Mouse (Mus musculus) embryonic fibroblast, embryonic 13.5 days (primary cell): Measurements from ENCODE around the gene 3110082J24Rik. TPM values are rescaled to one million over a fixed set of nuclear protein-coding genes. Genes with fewer than 3 reads are reported as not detected.
"Not testable (repeated sequence)": the region's sequence is repeated elsewhere in the genome, so short reads cannot be mapped to it uniquely, and the experiment has no call there.

Source experiments
- H3K27ac ChIP-seq: 2 replicates; pipeline ENCODE4 v1.5.1; 2012; ENCODE audit warnings: low read length, control low read depth, inconsistent platforms; ENCODE audit not compliant: insufficient read depth
- H3K4me1 ChIP-seq: 2 replicates; pipeline ENCODE4 v1.6.1; 2011; ENCODE audit warnings: low read length; ENCODE audit not compliant: control insufficient read depth, insufficient read depth
- H3K4me3 ChIP-seq: 2 replicates; pipeline ENCODE4 v1.5.1; 2011; ENCODE audit warnings: mild to moderate bottlenecking, control low read depth, low read length; ENCODE audit not compliant: insufficient read depth
- CTCF ChIP-seq: IDR thresholded peaks from 2 replicates; pipeline ENCODE4 v1.5.1; 2011; ENCODE audit warnings: mild to moderate bottlenecking, control low read depth, low read length, moderate library complexity, borderline replicate concordance; ENCODE audit not compliant: insufficient read depth
- POLR2A ChIP-seq: IDR thresholded peaks from 2 replicates; pipeline ENCODE4 v1.6.1; 2011; ENCODE audit warnings: low read depth, mild to moderate bottlenecking, control low read depth, low read length, moderate library complexity
- polyA plus RNA-seq: library from polyadenylated mRNA; stranded (reverse); fragments of >200 nt; gene quantifications from 2 replicates; pipeline ENCODE4 v1.2.4, GENCODE M21; 2011; ENCODE audit warnings: low read depth; ENCODE audit not compliant: missing spikeins, insufficient read length

3110082J24Rik gene
- polyA plus RNA-seq, 1 experiment: not detected

DNA sequence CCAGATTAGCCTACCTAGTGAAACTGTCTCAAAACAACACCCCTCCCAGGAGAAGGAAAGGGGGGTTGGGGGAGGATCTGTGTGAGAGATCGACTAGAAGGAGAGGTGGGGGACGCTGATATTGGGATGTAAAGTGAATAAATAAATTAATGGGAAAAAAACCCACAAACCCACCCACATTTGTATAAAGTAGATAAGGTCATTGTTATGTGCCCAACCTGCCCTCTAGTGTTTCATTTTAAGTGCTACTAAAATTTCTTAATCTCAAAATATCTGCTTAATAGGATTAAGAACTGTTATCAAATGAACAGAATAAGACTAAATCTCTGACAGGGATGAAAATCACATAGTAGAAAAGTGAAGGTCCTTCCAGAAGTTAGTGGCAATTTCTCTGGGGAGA, 11.5 kb downstream of the 3110082J24Rik start:
- Histone ChIP-seq H3K4me3 (no peak overlapping the region), H3K4me1 (no peaks in the 10 kb centered on the region), H3K27ac (no peak overlapping the region)
- no peak for TF ChIP-seq POLR2A
- TF ChIP-seq CTCF: no peak

DNA sequence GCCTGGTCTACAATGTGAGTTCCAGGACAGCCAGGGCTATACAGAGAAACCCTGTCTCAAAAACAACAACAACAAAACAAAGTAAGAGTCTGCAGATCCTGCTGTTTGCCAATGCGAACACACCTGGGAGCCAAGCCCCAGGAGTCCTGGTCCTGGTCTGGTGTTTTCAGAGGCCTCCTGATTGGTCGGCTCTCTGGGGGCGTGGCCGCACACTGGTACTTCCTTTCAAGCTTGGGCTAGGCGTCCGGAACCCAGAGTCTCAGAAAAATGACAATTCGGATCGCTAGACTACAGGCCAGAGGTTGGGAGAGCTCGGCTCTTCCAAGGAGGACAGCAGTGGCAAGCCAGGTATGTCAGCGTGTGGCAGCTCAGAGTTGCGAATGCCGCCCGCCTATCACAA, 13.2 kb downstream of the 3110082J24Rik start:
- no peak for TF ChIP-seq POLR2A
- TF ChIP-seq CTCF: no peak
- Histone ChIP-seq H3K27ac (no peak overlapping the region), H3K4me1 (no peaks in the 10 kb centered on the region), H3K4me3 (no peak overlapping the region)

DNA sequence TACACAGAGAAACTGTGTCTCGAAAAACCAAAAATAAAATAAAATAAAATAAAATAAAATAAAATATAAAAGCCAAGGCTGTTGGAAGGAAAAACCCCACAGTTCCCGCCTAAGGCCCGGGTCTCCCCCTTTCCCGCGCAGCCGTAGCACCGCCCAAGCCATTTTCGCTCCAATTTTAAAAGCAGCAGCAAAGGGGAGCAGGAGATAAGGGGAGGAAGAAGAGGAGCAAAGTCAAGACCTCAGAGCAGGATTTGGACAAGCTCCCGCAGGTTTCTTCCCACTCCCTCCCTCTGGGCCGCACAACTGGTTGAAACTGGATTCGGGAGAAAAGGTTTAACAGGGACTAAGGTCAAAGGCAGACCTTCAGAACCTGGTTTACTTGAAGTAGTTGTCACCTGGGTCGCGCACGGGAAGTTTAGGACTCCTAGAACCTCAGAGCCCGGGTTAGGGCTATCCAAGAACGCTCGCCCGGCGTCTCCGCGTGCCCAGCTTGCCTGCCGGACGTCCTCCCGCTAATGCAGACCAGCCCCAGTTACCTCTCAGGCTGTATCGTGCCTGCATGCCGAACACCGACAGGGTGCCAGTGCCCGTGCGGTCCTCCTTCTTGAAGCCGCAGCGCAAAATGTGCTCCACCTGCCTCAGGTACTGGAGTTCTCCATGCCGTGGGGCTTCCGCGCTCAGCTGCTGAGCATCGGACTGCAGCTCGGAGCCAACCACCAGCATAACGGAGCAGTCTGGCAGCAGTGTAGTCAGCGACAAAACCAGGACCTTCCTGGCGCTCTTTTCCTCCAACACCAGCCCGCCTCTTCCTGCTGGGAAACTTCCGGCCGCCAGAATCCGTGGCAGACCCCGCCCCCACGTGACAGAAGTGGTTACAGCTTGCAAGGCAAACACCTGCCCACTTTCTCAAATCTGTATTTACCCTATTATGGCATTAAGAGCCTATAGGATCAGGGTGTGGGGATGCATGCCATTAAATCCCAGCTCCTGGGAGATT, 32.8 kb downstream of the 3110082J24Rik start, which contains the start of gene Tyms:
Gene Tyms (minus strand): TSS at position 793 of the 997 bp plus-strand sequence.
- Histone ChIP-seq H3K27ac (peak within 1 kb of the TSS; percentile 42), H3K4me3 (peak within 1 kb of the TSS; percentile 98), H3K4me1 (no peaks in the 10 kb centered on the region)
- TF ChIP-seq CTCF: no peak
- peak; percentile 95 for TF ChIP-seq POLR2A

DNA sequence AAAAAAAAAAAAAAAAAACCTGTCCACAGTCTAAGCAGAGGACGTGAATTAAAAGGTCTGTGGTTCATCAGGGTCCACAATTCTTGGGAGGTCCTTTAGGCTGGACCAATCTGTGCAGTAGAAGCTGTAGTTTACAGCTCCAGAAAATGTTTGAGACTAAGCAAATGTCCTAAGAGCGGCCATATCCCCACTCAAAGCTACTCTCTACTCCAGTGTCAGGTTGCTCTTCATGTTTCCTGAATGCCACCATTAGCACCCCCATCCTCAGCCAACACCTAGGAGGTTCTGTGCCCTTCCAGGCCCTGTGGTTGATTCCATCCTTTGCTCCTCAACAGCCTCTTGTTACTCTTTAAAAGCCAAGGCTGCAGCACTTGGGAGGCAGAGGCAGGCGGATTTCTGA, 33.5 kb downstream of the 3110082J24Rik start:
- Histone ChIP-seq H3K4me3 (peak overlapping the region; percentile 98), H3K4me1 (no peaks in the 10 kb centered on the region), H3K27ac (no peak overlapping the region)
- TF ChIP-seq POLR2A (no peak), CTCF (no peak)

DNA sequence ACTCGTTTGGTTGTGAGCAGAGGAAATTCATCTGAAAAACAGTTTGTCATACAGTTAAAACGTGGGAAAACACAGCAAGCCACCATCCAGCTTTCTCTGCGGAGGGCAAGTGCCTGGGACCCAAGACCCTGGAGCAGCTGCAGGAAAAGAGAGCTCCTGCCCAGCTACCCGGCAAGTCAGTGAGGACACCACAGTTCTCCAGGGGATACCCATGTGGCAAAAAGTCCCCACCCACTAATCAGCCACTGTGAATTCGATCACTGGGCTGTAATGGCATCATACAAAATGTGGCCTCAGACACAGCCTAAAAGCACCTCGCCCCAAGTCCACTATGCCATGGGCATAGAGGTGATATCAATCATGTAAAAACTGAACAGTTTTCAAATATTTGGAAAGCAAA, 34.2 kb downstream of the 3110082J24Rik start:
- Histone ChIP-seq H3K27ac (no peak overlapping the region), H3K4me3 (peak overlapping the region; percentile 98; the same call in 1 of the 2 replicates), H3K4me1 (no peaks in the 10 kb centered on the region)
- TF ChIP-seq POLR2A (no peak), CTCF (no peak)

DNA sequence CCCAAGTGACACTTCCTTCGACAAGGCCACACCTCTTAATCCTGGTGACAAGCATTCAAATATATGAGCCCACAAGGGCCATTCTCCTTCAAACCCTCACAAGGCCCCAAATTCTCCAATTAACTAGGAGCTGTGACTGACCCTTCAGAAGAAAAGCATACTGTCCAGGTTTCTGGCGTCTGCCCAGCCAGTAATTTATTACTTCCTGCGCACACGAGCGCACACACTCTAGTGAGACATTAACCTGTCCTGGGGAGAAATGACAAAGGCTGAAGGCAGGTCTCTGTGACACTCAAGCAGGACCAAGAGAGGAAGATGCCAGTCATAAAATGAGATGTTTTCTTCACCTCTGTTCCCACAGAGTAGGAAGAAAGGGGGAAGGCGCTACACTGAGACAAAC, 38.2 kb downstream of the 3110082J24Rik start:
- TF ChIP-seq POLR2A (no peak), CTCF (no peak)
- H3K4me3 ChIP-seq: no peak overlapping the region
- H3K4me1 ChIP-seq: no peaks in the 10 kb centered on the region
- no peak overlapping the region for H3K27ac ChIP-seq

DNA sequence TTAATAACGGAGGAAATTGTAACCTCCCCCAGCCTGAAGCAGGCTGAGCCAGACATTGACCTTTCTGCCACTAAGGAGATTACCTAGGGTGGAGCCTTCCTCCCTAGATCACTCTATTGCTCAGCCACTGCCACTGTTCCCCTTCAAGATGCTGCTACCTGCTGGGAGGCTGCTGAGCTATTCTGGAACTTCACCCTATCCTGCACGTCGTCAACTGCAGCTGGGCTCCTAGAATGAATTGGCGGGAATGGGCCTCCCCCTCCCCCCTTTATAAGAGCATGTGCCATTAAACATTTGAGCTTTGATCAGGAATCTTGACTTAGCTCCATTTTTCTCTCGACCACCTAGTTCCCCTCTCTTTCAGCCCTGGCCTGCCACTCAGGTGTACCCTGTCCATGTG, 46.3 kb downstream of the 3110082J24Rik start:
- H3K4me1 ChIP-seq, H3K27ac ChIP-seq, H3K4me3 ChIP-seq: not testable (repeated sequence)

DNA sequence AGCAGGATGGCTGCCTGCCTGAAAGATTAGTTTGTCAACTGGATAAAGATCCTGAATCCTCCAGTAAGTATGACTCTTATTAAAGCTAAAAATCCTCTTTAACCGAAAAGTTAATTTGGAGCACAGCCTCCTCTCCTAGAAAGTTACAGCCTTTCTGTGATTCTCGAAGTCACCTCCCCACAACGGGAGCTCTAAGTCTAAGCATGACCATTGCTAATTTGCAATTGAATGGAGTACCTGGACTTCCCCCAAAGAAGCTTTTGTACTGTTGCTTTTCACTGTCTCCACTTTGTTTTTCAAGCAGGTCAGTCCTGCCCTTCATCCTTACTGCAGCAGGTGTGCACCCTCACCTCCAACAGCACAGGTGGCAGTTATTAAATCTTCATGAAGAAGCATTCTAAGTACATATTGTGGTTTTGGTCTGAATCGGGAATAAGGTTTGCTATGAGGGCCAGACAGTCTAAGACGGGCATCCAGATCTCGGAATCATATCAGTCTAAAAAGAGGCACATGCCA, 47.6 kb downstream of the 3110082J24Rik start:
- TF ChIP-seq POLR2A (no peak), CTCF (no peak)
- Histone ChIP-seq H3K4me3 (no peak overlapping the region), H3K4me1 (no peaks in the 10 kb centered on the region), H3K27ac (no peak overlapping the region)

Other genes with a start within 250 kb of the 3110082J24Rik start
- gene Il6, start 93.0 kb downstream of the 3110082J24Rik start, polyA plus RNA-seq: 2.7 and 6.9 TPM in 2 replicates
- 61.5 and 74.1 TPM in 2 replicates for gene Tyms, start 32.5 kb downstream of the 3110082J24Rik start, polyA plus RNA-seq
- 1.9 and 2.6 TPM in 2 replicates for gene Garem2, start 925 bp downstream of the 3110082J24Rik start, polyA plus RNA-seq
- gene Hadha, start 49.1 kb upstream of the 3110082J24Rik start, polyA plus RNA-seq: 111 and 114 TPM in 2 replicates
- gene Hadhb, start 49.2 kb upstream of the 3110082J24Rik start, polyA plus RNA-seq: 101 TPM in 2 replicates
- not detected in 2 replicates for gene Adgrf3, start 99.6 kb upstream of the 3110082J24Rik start, polyA plus RNA-seq
- 62.4 and 65.2 TPM in 2 replicates for gene Selenoi, start 126.5 kb upstream of the 3110082J24Rik start, polyA plus RNA-seq
- not detected in 2 replicates for gene Drc1, start 175.3 kb upstream of the 3110082J24Rik start, polyA plus RNA-seq